Mouse (Mus musculus) monocyte, adult 59 days (primary cell): Measurements from ENCODE around the gene H2al1k. TPM values are rescaled to one million over a fixed set of nuclear protein-coding genes. Genes with fewer than 3 reads are reported as not detected.

ENCODE experiments used
- total RNA-seq, 2 experiments: library from RNA; stranded (reverse); gene quantifications; one replicate each; pipeline ENCODE4 v1.2.4; 2023

H2al1k gene
- not detected for total RNA-seq

DNA sequence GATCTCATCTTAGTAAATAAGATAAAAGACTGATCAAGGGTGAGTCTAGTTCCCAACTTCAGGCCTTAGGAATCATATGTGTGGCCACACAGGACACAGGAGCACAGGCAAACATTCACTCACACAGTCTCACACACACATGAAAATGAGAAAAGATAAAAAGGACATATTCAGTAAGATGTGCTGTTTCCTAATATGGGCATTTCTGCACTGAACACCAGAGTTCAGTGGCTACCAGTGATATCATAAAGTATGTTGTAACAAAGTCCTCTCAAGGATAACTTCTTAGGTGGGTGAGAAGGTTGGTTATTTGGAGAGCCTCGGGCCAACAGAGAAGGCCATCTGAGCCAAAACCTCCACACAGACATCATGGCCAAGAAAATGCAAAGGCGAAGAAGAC, at the start of gene H2al1k:
Gene H2al1k, plus strand, starts transcription at position 301 of the 400 bp plus-strand sequence.

Other genes starting within 250 kb of the H2al1k start
- not detected for gene 4930402K13Rik, start 246.1 kb upstream of the H2al1k start, total RNA-seq
- not detected for gene Lancl3, start 150.7 kb upstream of the H2al1k start, total RNA-seq
- not detected for gene Gm14862, start 93.7 kb upstream of the H2al1k start, total RNA-seq
- under 1 TPM; 0.46 to 0.60 TPM for gene Xk, start 77.9 kb upstream of the H2al1k start, total RNA-seq
- not detected for gene H2al1m, start 66.9 kb upstream of the H2al1k start, total RNA-seq
- gene Cybb, start 137.1 kb downstream of the H2al1k start, total RNA-seq, result 1,000 to 10,000 TPM; 1,383 to 1,550 TPM
- not detected for gene H2al1o, start 221.8 kb downstream of the H2al1k start, total RNA-seq